Mouse (Mus musculus): Measurements from ENCODE around the gene Pcdh15. TPM values are rescaled to one million over a fixed set of nuclear protein-coding genes. Genes with fewer than 3 reads are reported as not detected.

Pcdh15 gene
- total and polyA plus RNA-seq, 3 experiments = not detected

DNA sequence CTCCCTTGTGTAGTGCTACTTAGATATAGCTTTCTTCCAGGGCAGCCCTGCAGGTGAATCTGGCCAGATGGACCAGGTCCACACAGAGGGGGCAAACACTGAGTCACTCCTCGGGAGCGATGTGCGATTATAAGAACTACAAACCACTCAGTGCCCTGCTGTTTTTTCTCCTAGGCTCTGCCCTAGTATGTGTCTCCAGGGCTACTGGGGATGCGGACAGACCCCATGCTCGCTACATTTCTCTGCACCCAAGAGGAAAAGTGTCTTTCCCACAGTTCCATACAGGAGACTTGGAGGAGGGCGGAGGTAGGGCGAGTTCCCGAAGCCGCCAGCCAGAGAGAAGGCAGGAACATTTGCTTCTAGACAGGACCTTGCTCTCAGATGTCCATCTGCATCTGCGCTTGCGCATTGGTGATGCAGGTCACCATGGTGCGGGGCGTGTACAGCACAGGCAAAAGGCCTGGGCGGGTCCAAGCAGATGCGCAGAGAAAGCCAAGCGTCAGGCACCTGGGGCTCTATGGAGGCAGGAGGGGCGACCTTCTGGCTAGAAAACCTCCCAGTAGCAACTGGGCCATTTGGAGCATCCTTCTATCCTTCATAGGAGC is 2.5 kb upstream of the Pcdh15 start:
- no peak overlapping the region for H3K9ac ChIP-seq (ENCODE audit: control insufficient read depth, low read depth, low read length, poor library complexity, severe bottlenecking)
- no peak overlapping the region for H3K4me3 ChIP-seq (ENCODE audit: control insufficient read depth in 1 of 2, insufficient read depth in 1 of 2, low read depth in 2 of 2, low read length in 2 of 2)
- DNase-seq (ENCODE audit: low read depth, low spot score) = no peak
- no peaks in the 10 kb centered on the region for H3K27me3 ChIP-seq (ENCODE audit: control insufficient read depth in 1 of 2, insufficient read depth in 2 of 2, low read length in 2 of 2)
- no peak overlapping the region for H3K27ac ChIP-seq (ENCODE audit: control insufficient read depth, low read depth, low read length)
- no peaks in the 10 kb centered on the region for H3K4me1 ChIP-seq (ENCODE audit: control insufficient read depth in 1 of 2, insufficient read depth in 2 of 2, low read length in 2 of 2)
- H3K36me3 ChIP-seq (ENCODE audit: control insufficient read depth in 1 of 2, insufficient read depth in 2 of 2, low read length in 2 of 2) = no peaks in the 10 kb centered on the region
- TF ChIP-seq SIN3A (IDR thresholded peaks at IDR 0.05; ENCODE audit: low read length) (no peak), MAX (IDR thresholded peaks at IDR 0.05; ENCODE audit: low read length) (no peak), EP300 (IDR thresholded peaks at IDR 0.05; ENCODE audit: low read depth in 1 of 2, low read length in 2 of 2) (no peak), MAFK (IDR thresholded peaks at IDR 0.05; ENCODE audit: borderline replicate concordance, low read depth, low read length) (no peak), TCF12 (IDR thresholded peaks at IDR 0.05; ENCODE audit: low read depth, low read length) (no peak), MAZ (IDR thresholded peaks at IDR 0.05; ENCODE audit: low read depth, low read length) (no peak), ZMIZ1 (IDR thresholded peaks at IDR 0.05; ENCODE audit: low read depth, low read length) (no peak), RCOR1 (IDR thresholded peaks at IDR 0.05; ENCODE audit: low read depth, low read length) (no peak), MYC (IDR thresholded peaks at IDR 0.05; ENCODE audit: low read depth, low read length) (no peak), HCFC1 (IDR thresholded peaks at IDR 0.05; ENCODE audit: low read depth, low read length) (no peak), GABPA (IDR thresholded peaks at IDR 0.05; ENCODE audit: low read depth, low read length) (no peak), ETS1 (IDR thresholded peaks at IDR 0.05; ENCODE audit: low read depth, low read length) (no peak), GATA1 (IDR thresholded peaks at IDR 0.05; ENCODE audit: low read depth, low read length) (no peak), TBP (IDR thresholded peaks at IDR 0.05; ENCODE audit: low read depth, low read length) (no peak), BHLHE40 (IDR thresholded peaks at IDR 0.05; ENCODE audit: borderline replicate concordance, low read depth, low read length) (no peak), CTCF (IDR thresholded peaks at IDR 0.05 in 2 of 3, conservative IDR thresholded peaks at IDR 0.05 in 1 of 3; ENCODE audit: control insufficient read depth in 1 of 3, insufficient read depth in 1 of 3, low read depth in 2 of 3, low read length in 3 of 3, poor library complexity in 1 of 3, severe bottlenecking in 1 of 3) (no peak), NELFE (IDR thresholded peaks at IDR 0.05; ENCODE audit: low read depth, low read length) (no peak), SMC3 (IDR thresholded peaks at IDR 0.05; ENCODE audit: low read depth, low read length) (no peak), ZC3H11A (IDR thresholded peaks at IDR 0.05; ENCODE audit: low read depth, low read length) (no peak)
- H3K9me3 ChIP-seq (replicated peaks; ENCODE audit: insufficient read depth, low read length) = no peaks in the 10 kb centered on the region
- H3K79me2 ChIP-seq (ENCODE audit: control insufficient read depth, insufficient read depth, low read length, poor library complexity) = no peaks in the 10 kb centered on the region

DNA sequence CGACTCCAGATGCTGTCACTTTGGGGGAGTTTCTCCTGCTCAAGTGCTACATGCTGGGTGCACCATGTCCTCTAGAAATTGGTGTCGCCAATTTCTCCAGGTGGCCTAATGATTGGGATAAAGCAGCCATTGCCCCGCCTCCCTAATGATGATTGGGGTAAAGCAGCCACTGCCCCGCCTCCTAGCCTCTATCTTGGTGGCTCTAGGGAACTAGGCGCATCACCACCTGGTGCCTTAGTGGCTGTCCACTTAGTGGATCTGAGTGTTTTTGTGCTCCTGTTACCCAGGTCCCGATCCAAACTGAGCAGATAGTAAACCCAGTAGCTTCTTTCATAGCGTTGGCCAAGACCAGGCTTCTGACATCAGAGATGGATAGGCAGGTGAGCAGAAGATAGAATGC is 2.0 kb upstream of the Pcdh15 start:
- no peak overlapping the region for H3K27ac ChIP-seq (ENCODE audit: control insufficient read depth, low read depth, low read length)
- no peak for DNase-seq (ENCODE audit: low read depth, low spot score)
- H3K9me3 ChIP-seq (replicated peaks; ENCODE audit: insufficient read depth, low read length) = no peaks in the 10 kb centered on the region
- H3K4me3 ChIP-seq (ENCODE audit: control insufficient read depth in 1 of 2, insufficient read depth in 1 of 2, low read depth in 2 of 2, low read length in 2 of 2) = no peak overlapping the region
- no peaks in the 10 kb centered on the region for H3K79me2 ChIP-seq (ENCODE audit: control insufficient read depth, insufficient read depth, low read length, poor library complexity)
- H3K4me1 ChIP-seq (ENCODE audit: control insufficient read depth in 1 of 2, insufficient read depth in 2 of 2, low read length in 2 of 2) = no peaks in the 10 kb centered on the region
- H3K27me3 ChIP-seq (ENCODE audit: control insufficient read depth in 1 of 2, insufficient read depth in 2 of 2, low read length in 2 of 2) = no peaks in the 10 kb centered on the region
- no peak overlapping the region for H3K9ac ChIP-seq (ENCODE audit: control insufficient read depth, low read depth, low read length, poor library complexity, severe bottlenecking)
- TF ChIP-seq RAD21 (IDR thresholded peaks at IDR 0.05; ENCODE audit: low read depth, low read length) = no peak
- TF ChIP-seq MYC (IDR thresholded peaks at IDR 0.05; ENCODE audit: low read depth, low read length) = no peak
- no peak for TF ChIP-seq SIN3A (IDR thresholded peaks at IDR 0.05; ENCODE audit: low read length)
- TF ChIP-seq POLR2AphosphoS2 (IDR thresholded peaks at IDR 0.05; ENCODE audit: low read length) = no peak
- no peaks in the 10 kb centered on the region for H3K36me3 ChIP-seq (ENCODE audit: control insufficient read depth in 1 of 2, insufficient read depth in 2 of 2, low read length in 2 of 2)

Data from MEL (cell line).